Mouse (Mus musculus): ENCODE data around the gene Tep1. TPM values are rescaled to one million over a fixed set of nuclear protein-coding genes. Genes with fewer than 3 reads are reported as not detected.
"Not testable (repeated sequence)": the region's sequence is repeated elsewhere in the genome, so short reads cannot be mapped to it uniquely, and the experiment has no call there.

Tep1 gene
- polyA plus RNA-seq, 1 experiment from 2014 or later: 3.1 TPM

GRCm38 (mm10) chr14:50865005-50865404, 5.4 kb downstream of the Tep1 start:
- H3K9ac ChIP-seq (replicated peaks); ATAC-seq (ENCODE audit: low FRiP score); H3K4me1 ChIP-seq; H3K36me3 ChIP-seq; H3K4me2 ChIP-seq; H3K4me3 ChIP-seq (replicated peaks); H3K9me3 ChIP-seq (replicated peaks); H3K27me3 ChIP-seq (replicated peaks); H3K27ac ChIP-seq (replicated peaks): not testable (repeated sequence)

- 97% methylated on average over 10 of the region's 10 CpGs for WGBS
- Histone ChIP-seq H3K27me3 (replicated peaks) (no peaks in the 10 kb centered on the region), H3K4me2 (no peak overlapping the region), H3K4me3 (replicated peaks) (no peak overlapping the region), H3K9me3 (replicated peaks) (no peaks in the 10 kb centered on the region), H3K4me1 (no peaks in the 10 kb centered on the region), H3K9ac (replicated peaks) (no peak overlapping the region), H3K27ac (replicated peaks) (no peak overlapping the region), H3K36me3 (no peaks in the 10 kb centered on the region)
- no peak for ATAC-seq (ENCODE audit: low FRiP score)
Measured at GRCm38 (mm10) chr14:50862641-50863040, 7.7 kb downstream of the Tep1 start.

GRCm38 (mm10) chr14:50855788-50856187, 14.6 kb downstream of the Tep1 start:
- H3K9me3 ChIP-seq (replicated peaks): no peaks in the 10 kb centered on the region
- H3K27ac ChIP-seq (replicated peaks): no peak overlapping the region
- no peak for ATAC-seq (ENCODE audit: low FRiP score)
- WGBS: 90% methylated on average over 5 of the region's 5 CpGs
- 0 out of 2 replicates have a peak, but pooled peaks cover 3% of the 10 kb centered on the region for H3K36me3 ChIP-seq
- H3K9ac ChIP-seq (replicated peaks): no peak overlapping the region
- no peak overlapping the region for H3K4me2 ChIP-seq
- H3K27me3 ChIP-seq (replicated peaks): no peaks in the 10 kb centered on the region
- H3K4me3 ChIP-seq (replicated peaks): no peak overlapping the region
- H3K4me1 ChIP-seq: no peaks in the 10 kb centered on the region

- ATAC-seq (ENCODE audit: low FRiP score): no peak
- no peak overlapping the region for H3K9ac ChIP-seq (replicated peaks)
- WGBS: 78% methylated on average over 6 of the region's 6 CpGs
- H3K9me3 ChIP-seq (replicated peaks): no peaks in the 10 kb centered on the region
- no peak overlapping the region for H3K4me2 ChIP-seq
- H3K27ac ChIP-seq (replicated peaks): no peak overlapping the region
- H3K36me3 ChIP-seq: no peaks in the 10 kb centered on the region
- no peak overlapping the region for H3K4me3 ChIP-seq (replicated peaks)
- no peaks in the 10 kb centered on the region for H3K4me1 ChIP-seq
- no peaks in the 10 kb centered on the region for H3K27me3 ChIP-seq (replicated peaks)
Measured at GRCm38 (mm10) chr14:50837236-50837635, 33.1 kb downstream of the Tep1 start.

GRCm38 (mm10) chr14:50834435-50834834, 35.9 kb downstream of the Tep1 start:
- Histone ChIP-seq H3K9me3 (replicated peaks) (no peaks in the 10 kb centered on the region), H3K27me3 (replicated peaks) (no peaks in the 10 kb centered on the region), H3K36me3 (no peaks in the 10 kb centered on the region), H3K4me2 (no peak overlapping the region), H3K27ac (replicated peaks) (no peak overlapping the region), H3K4me1 (no peaks in the 10 kb centered on the region), H3K4me3 (replicated peaks) (no peak overlapping the region), H3K9ac (replicated peaks) (no peak overlapping the region)
- WGBS: 65% methylated on average over 2 of the region's 2 CpGs
- no peak for ATAC-seq (ENCODE audit: low FRiP score)

- H3K36me3 ChIP-seq: no peaks in the 10 kb centered on the region
- H3K4me1 ChIP-seq: no peaks in the 10 kb centered on the region
- no peak overlapping the region for H3K27ac ChIP-seq (replicated peaks)
- no peaks in the 10 kb centered on the region for H3K27me3 ChIP-seq (replicated peaks)
- H3K4me2 ChIP-seq: no peak overlapping the region
- no peak for ATAC-seq (ENCODE audit: low FRiP score)
- H3K9me3 ChIP-seq (replicated peaks): no peaks in the 10 kb centered on the region
- H3K9ac ChIP-seq (replicated peaks): no peak overlapping the region
- WGBS: 88% methylated on average over 10 of the region's 10 CpGs
- no peak overlapping the region for H3K4me3 ChIP-seq (replicated peaks)
Measured at GRCm38 (mm10) chr14:50833964-50834363, 36.4 kb downstream of the Tep1 start.

- no peak overlapping the region for H3K9ac ChIP-seq (replicated peaks)
- no peaks in the 10 kb centered on the region for H3K9me3 ChIP-seq (replicated peaks)
- H3K36me3 ChIP-seq: no peaks in the 10 kb centered on the region
- H3K27me3 ChIP-seq (replicated peaks): no peaks in the 10 kb centered on the region
- 81% methylated on average over 3 of the region's 3 CpGs for WGBS
- no peaks in the 10 kb centered on the region for H3K4me1 ChIP-seq
- no peak overlapping the region for H3K27ac ChIP-seq (replicated peaks)
- no peak for ATAC-seq (ENCODE audit: low FRiP score)
- H3K4me2 ChIP-seq: no peak overlapping the region
- no peak overlapping the region for H3K4me3 ChIP-seq (replicated peaks)
Measured at GRCm38 (mm10) chr14:50829878-50830277, 40.5 kb downstream of the Tep1 start.

GRCm38 (mm10) chr14:50826579-50826978, 43.8 kb downstream of the Tep1 start:
- Histone ChIP-seq H3K9ac (replicated peaks) (no peak overlapping the region), H3K36me3 (peaks cover 21% of the 10 kb centered on the region), H3K4me3 (replicated peaks) (no peak overlapping the region), H3K4me1 (no peaks in the 10 kb centered on the region), H3K27ac (replicated peaks) (no peak overlapping the region), H3K4me2 (no peak overlapping the region), H3K9me3 (replicated peaks) (no peaks in the 10 kb centered on the region), H3K27me3 (replicated peaks) (no peaks in the 10 kb centered on the region)
- ATAC-seq (ENCODE audit: low FRiP score): no peak
- WGBS: 86% methylated on average over 4 of the region's 4 CpGs

- no peaks in the 10 kb centered on the region for H3K4me1 ChIP-seq
- no peaks in the 10 kb centered on the region for H3K9me3 ChIP-seq (replicated peaks)
- no peak overlapping the region for H3K9ac ChIP-seq (replicated peaks)
- no peak overlapping the region for H3K4me2 ChIP-seq
- WGBS: 92% methylated on average over 9 of the region's 9 CpGs
- no peaks in the 10 kb centered on the region for H3K27me3 ChIP-seq (replicated peaks)
- no peak overlapping the region for H3K27ac ChIP-seq (replicated peaks)
- H3K4me3 ChIP-seq (replicated peaks): no peak overlapping the region
- peaks cover 45% of the 10 kb centered on the region for H3K36me3 ChIP-seq
- ATAC-seq (ENCODE audit: low FRiP score): no peak
Measured at GRCm38 (mm10) chr14:50824219-50824618, 46.1 kb downstream of the Tep1 start.

- H3K4me2 ChIP-seq: no peak overlapping the region
- H3K27ac ChIP-seq (replicated peaks): no peak overlapping the region
- H3K36me3 ChIP-seq: peaks cover 53% of the 10 kb centered on the region
- no peak overlapping the region for H3K9ac ChIP-seq (replicated peaks)
- H3K4me1 ChIP-seq: no peaks in the 10 kb centered on the region
- WGBS: 82% methylated on average over 2 of the region's 2 CpGs
- no peaks in the 10 kb centered on the region for H3K9me3 ChIP-seq (replicated peaks)
- no peaks in the 10 kb centered on the region for H3K27me3 ChIP-seq (replicated peaks)
- ATAC-seq (ENCODE audit: low FRiP score): no peak
- no peak overlapping the region for H3K4me3 ChIP-seq (replicated peaks)
Measured at GRCm38 (mm10) chr14:50823240-50823639, 47.1 kb downstream of the Tep1 start.

- Histone ChIP-seq H3K4me2 (no peak overlapping the region), H3K27me3 (replicated peaks) (no peaks in the 10 kb centered on the region), H3K9ac (replicated peaks) (no peak overlapping the region), H3K4me1 (peaks cover 4% of the 10 kb centered on the region; the same call in 1 of the 2 replicates), H3K27ac (replicated peaks) (no peak overlapping the region), H3K36me3 (peaks cover 60% of the 10 kb centered on the region), H3K4me3 (replicated peaks) (no peak overlapping the region), H3K9me3 (replicated peaks) (no peaks in the 10 kb centered on the region)
- ATAC-seq (ENCODE audit: low FRiP score): no peak
- WGBS: 93% methylated on average over 2 of the region's 2 CpGs
Measured at GRCm38 (mm10) chr14:50813060-50813459, 57.3 kb downstream of the Tep1 start.

GRCm38 (mm10) chr14:50807487-50808072, 62.8 kb downstream of the Tep1 start, which contains the start of the genes Ccnb1ip1 and Parp2:
TSS of gene Ccnb1ip1 (minus strand) at chr14:50807732.
TSS of gene Parp2 (plus strand) at chr14:50807841.
- Histone ChIP-seq H3K4me2 (peak within 1 kb of the TSS; percentile 65), H3K9ac (replicated peaks) (peak within 1 kb of the TSS; percentile 60), H3K9me3 (replicated peaks) (no peaks in the 10 kb centered on the region), H3K4me3 (replicated peaks) (peak within 1 kb of the TSS; percentile 58), H3K4me1 (peaks cover 7% of the 10 kb centered on the region), H3K36me3 (peaks cover 21% of the 10 kb centered on the region), H3K27ac (replicated peaks) (peak within 1 kb of the TSS; percentile 92), H3K27me3 (replicated peaks) (no peaks in the 10 kb centered on the region)
- peak; percentile 97 for ATAC-seq (ENCODE audit: low FRiP score)
- under 1% methylated on average over 42 of the region's 42 CpGs for WGBS

Measured in neural tube, embryonic 15.5 days (tissue).